29 mouse cellular contexts compared by ENCODE assay signal in genomic region chr12:85700191-85700841, GRCm38 (mm10). TPM values are rescaled to one million over a fixed set of nuclear protein-coding genes. Genes with fewer than 3 reads are reported as not detected.
DNase-seq lines count a peak whose midpoint lies in the region; ATAC-seq and TF ChIP-seq lines count a peak whose summit lies in the region.
"Had no signal": no experiment of that assay in that cellular context is flagged by ENCODE, and none has a peak within 500 bp of the region (broad histone marks: within the 10 kb centered on the region; RNA-seq: fewer than 3 reads in every experiment).

No protein-coding gene starts in this region.

- no peak for TF ChIP-seq CTCF in hindbrain, postnatal 0 days (IDR thresholded peaks at IDR 0.05; ENCODE audit: low read depth)
- no peak for TF ChIP-seq CTCF in midbrain, postnatal 0 days (IDR thresholded peaks at IDR 0.05)

- DNase-seq in forebrain, embryonic 14.5 days (ENCODE audit: low spot score): peak; percentile 49
- peak; percentile 76 for DNase-seq in hindbrain, postnatal 0 days (ENCODE audit: low spot score)
- DNase-seq in midbrain, postnatal 0 days (ENCODE audit: low spot score): peak; percentile 81
- DNase-seq in midbrain, embryonic 11.5 days (ENCODE audit: low spot score, missing footprints): no peak
- DNase-seq in layer of hippocampus, postnatal 36 days: no peak
- DNase-seq: adrenal gland, adult 2 months; cerebellum, adult 8-10 months; heart, postnatal 10 days; kidney, adult 9 months; kidney, postnatal 25 days; liver; right cerebral cortex, postnatal 14 days had no signal

- H3K27ac ChIP-seq in forebrain, embryonic 14.5 days (ENCODE audit: low read depth, low read length): no peak overlapping the region
- H3K27ac ChIP-seq in forebrain, embryonic 13.5 days: no peak overlapping the region
- H3K27ac ChIP-seq in hindbrain, postnatal 0 days: peak overlapping the region; percentile 27; the same call in 1 of the 2 replicates
- H3K27ac ChIP-seq in hindbrain, embryonic 13.5 days: no peak overlapping the region
- no peak overlapping the region for H3K27ac ChIP-seq in midbrain, postnatal 0 days (ENCODE audit: low read depth, low read length)
- no peak overlapping the region for H3K27ac ChIP-seq in midbrain, embryonic 11.5 days (ENCODE audit: low read depth, low read length)
- H3K27ac ChIP-seq: hindbrain, embryonic 12.5 days; layer of hippocampus, adult 2 months; left cerebral cortex, adult 2 months; limb, embryonic 10.5 days; liver, embryonic 15.5 days; macrophage; stomach, postnatal 0 days had no signal

- no peak overlapping the region for H3K4me3 ChIP-seq in forebrain, embryonic 14.5 days (ENCODE audit: low read depth, low read length)
- no peak overlapping the region for H3K4me3 ChIP-seq in forebrain, embryonic 13.5 days
- H3K4me3 ChIP-seq in hindbrain, postnatal 0 days (ENCODE audit: low read length): no peak overlapping the region
- H3K4me3 ChIP-seq in hindbrain, embryonic 13.5 days: no peak overlapping the region
- no peak overlapping the region for H3K4me3 ChIP-seq in midbrain, postnatal 0 days (ENCODE audit: low read depth, low read length)
- no peak overlapping the region for H3K4me3 ChIP-seq in midbrain, embryonic 11.5 days (ENCODE audit: low read depth, low read length)
- no peak overlapping the region for H3K4me3 ChIP-seq in myocyte
- H3K4me3 ChIP-seq: heart, embryonic 12.5 days; hindbrain, embryonic 12.5 days; layer of hippocampus, adult 2 months; left cerebral cortex, adult 2 months; limb, embryonic 10.5 days; liver, embryonic 15.5 days had no signal

- 0 out of 2 replicates have a peak, but pooled peaks cover 3% of the 10 kb centered on the region for H3K27me3 ChIP-seq in forebrain, embryonic 14.5 days (replicated peaks; ENCODE audit: control insufficient read depth, insufficient read depth, low read length)
- H3K27me3 ChIP-seq in forebrain, embryonic 13.5 days: peaks cover 10% of the 10 kb centered on the region
- H3K27me3 ChIP-seq in hindbrain, postnatal 0 days (ENCODE audit: insufficient read depth, low read length): no peaks in the 10 kb centered on the region
- peaks cover 10% of the 10 kb centered on the region for H3K27me3 ChIP-seq in hindbrain, embryonic 13.5 days
- H3K27me3 ChIP-seq in midbrain, postnatal 0 days (ENCODE audit: insufficient read depth, low read length): peaks cover 10% of the 10 kb centered on the region; the same call in 1 of the 2 replicates
- H3K27me3 ChIP-seq in midbrain, embryonic 11.5 days (ENCODE audit: control insufficient read depth, insufficient read depth, low read length): no peaks in the 10 kb centered on the region
- H3K27me3 ChIP-seq in myocyte (ENCODE audit: control insufficient read depth, insufficient read depth, insufficient read length): no peaks in the 10 kb centered on the region
- H3K27me3 ChIP-seq: heart, embryonic 12.5 days; liver, embryonic 15.5 days had no signal

- H3K9ac ChIP-seq in forebrain, embryonic 14.5 days (ENCODE audit: low read length): no peak overlapping the region
- H3K9ac ChIP-seq in forebrain, embryonic 13.5 days: no peak overlapping the region
- no peak overlapping the region for H3K9ac ChIP-seq in hindbrain, postnatal 0 days (replicated peaks; ENCODE audit: low read length)
- no peak overlapping the region for H3K9ac ChIP-seq in hindbrain, embryonic 13.5 days
- H3K9ac ChIP-seq in midbrain, postnatal 0 days (replicated peaks; ENCODE audit: low read length, poor library complexity, severe bottlenecking): no peak overlapping the region
- H3K9ac ChIP-seq in midbrain, embryonic 11.5 days (ENCODE audit: low read length): no peak overlapping the region
- H3K9ac ChIP-seq: heart, embryonic 12.5 days; hindbrain, embryonic 12.5 days; liver, embryonic 15.5 days had no signal

- no peak overlapping the region for H3ac ChIP-seq in myocyte (ENCODE audit: control insufficient read depth, insufficient read length)

- no peaks in the 10 kb centered on the region for H3K9me3 ChIP-seq in forebrain, embryonic 14.5 days (replicated peaks; ENCODE audit: control insufficient read depth, low read length)
- H3K9me3 ChIP-seq in forebrain, embryonic 13.5 days (replicated peaks): no peaks in the 10 kb centered on the region
- H3K9me3 ChIP-seq in hindbrain, postnatal 0 days (ENCODE audit: low read length): no peaks in the 10 kb centered on the region
- no peaks in the 10 kb centered on the region for H3K9me3 ChIP-seq in hindbrain, embryonic 13.5 days
- H3K9me3 ChIP-seq in midbrain, postnatal 0 days (ENCODE audit: low read length): no peaks in the 10 kb centered on the region
- H3K9me3 ChIP-seq in midbrain, embryonic 11.5 days (ENCODE audit: control insufficient read depth, low read length): no peaks in the 10 kb centered on the region
- H3K9me3 ChIP-seq: heart, embryonic 12.5 days; hindbrain, embryonic 12.5 days; limb, embryonic 10.5 days; liver, embryonic 15.5 days had no signal

- H3K36me3 ChIP-seq in forebrain, embryonic 14.5 days (ENCODE audit: control insufficient read depth, insufficient read depth, low read length): no peaks in the 10 kb centered on the region
- no peaks in the 10 kb centered on the region for H3K36me3 ChIP-seq in forebrain, embryonic 13.5 days (ENCODE audit: poor library complexity, severe bottlenecking)
- no peaks in the 10 kb centered on the region for H3K36me3 ChIP-seq in hindbrain, postnatal 0 days (ENCODE audit: insufficient read depth, low read length)
- H3K36me3 ChIP-seq in hindbrain, embryonic 13.5 days: no peaks in the 10 kb centered on the region
- no peaks in the 10 kb centered on the region for H3K36me3 ChIP-seq in midbrain, postnatal 0 days (ENCODE audit: insufficient read depth, low read length)
- H3K36me3 ChIP-seq in midbrain, embryonic 11.5 days (ENCODE audit: control insufficient read depth, insufficient read depth, low read length): no peaks in the 10 kb centered on the region
- no peaks in the 10 kb centered on the region for H3K36me3 ChIP-seq in myocyte (ENCODE audit: control insufficient read depth, insufficient read depth)
- H3K36me3 ChIP-seq: heart, embryonic 12.5 days; hindbrain, embryonic 12.5 days; limb, embryonic 10.5 days; liver, embryonic 15.5 days had no signal

- 60% methylated on average over 6 of the region's 6 CpGs for WGBS in forebrain, embryonic 14.5 days
- 54% methylated on average over 6 of the region's 6 CpGs for WGBS in forebrain, embryonic 13.5 days
- 45% methylated on average over 6 of the region's 6 CpGs for WGBS in hindbrain, postnatal 0 days
- WGBS in hindbrain, embryonic 13.5 days: 65% methylated on average over 6 of the region's 6 CpGs
- 62% methylated on average over 6 of the region's 6 CpGs for WGBS in midbrain, postnatal 0 days
- 81% methylated on average over 6 of the region's 6 CpGs for WGBS in midbrain, embryonic 11.5 days

- H3K79me2 ChIP-seq in myocyte (ENCODE audit: control insufficient read depth, insufficient read depth): no peaks in the 10 kb centered on the region

- no peak overlapping the region for H3K4me2 ChIP-seq in forebrain, embryonic 14.5 days (ENCODE audit: low read length)
- no peak overlapping the region for H3K4me2 ChIP-seq in forebrain, embryonic 13.5 days
- no peak overlapping the region for H3K4me2 ChIP-seq in hindbrain, postnatal 0 days (ENCODE audit: low read depth, low read length)
- H3K4me2 ChIP-seq in hindbrain, embryonic 13.5 days: no peak overlapping the region
- no peak overlapping the region for H3K4me2 ChIP-seq in midbrain, postnatal 0 days (ENCODE audit: low read depth, low read length, poor library complexity, severe bottlenecking)
- no peak overlapping the region for H3K4me2 ChIP-seq in midbrain, embryonic 11.5 days
- no peak overlapping the region for H3K4me2 ChIP-seq in myocyte (ENCODE audit: low read depth)
- H3K4me2 ChIP-seq: heart, embryonic 12.5 days; hindbrain, embryonic 12.5 days; liver, embryonic 15.5 days had no signal

- ATAC-seq in forebrain, embryonic 14.5 days: no peak
- ATAC-seq in forebrain, embryonic 13.5 days: no peak
- peak; percentile 44; the same call in 1 of the 2 replicates for ATAC-seq in hindbrain, postnatal 0 days
- no peak for ATAC-seq in hindbrain, embryonic 13.5 days (ENCODE audit: low FRiP score)
- ATAC-seq in midbrain, postnatal 0 days (ENCODE audit: low FRiP score): no peak
- ATAC-seq in midbrain, embryonic 11.5 days (ENCODE audit: low FRiP score): no peak
- ATAC-seq: CD4-positive, CD25-positive, alpha-beta regulatory T cell, adult 4 months; intestine, embryonic 16.5 days; midbrain, embryonic 16.5 days; Patski had no signal

- H3K4me1 ChIP-seq in forebrain, embryonic 14.5 days (ENCODE audit: control insufficient read depth, insufficient read depth, low read length): no peaks in the 10 kb centered on the region
- peaks cover 4% of the 10 kb centered on the region for H3K4me1 ChIP-seq in forebrain, embryonic 13.5 days
- H3K4me1 ChIP-seq in hindbrain, postnatal 0 days (ENCODE audit: insufficient read depth, low read length): peaks cover 4% of the 10 kb centered on the region; the same call in 1 of the 2 replicates
- H3K4me1 ChIP-seq in hindbrain, embryonic 13.5 days (replicated peaks): peaks cover 5% of the 10 kb centered on the region
- no peaks in the 10 kb centered on the region for H3K4me1 ChIP-seq in midbrain, postnatal 0 days (ENCODE audit: insufficient read depth, low read length)
- H3K4me1 ChIP-seq in midbrain, embryonic 11.5 days (ENCODE audit: control insufficient read depth, insufficient read depth, low read length): peaks cover 2% of the 10 kb centered on the region; the same call in 1 of the 2 replicates

- TF ChIP-seq POLR2A in myocyte (IDR thresholded peaks at IDR 0.05; ENCODE audit: insufficient read length, low read depth): no peak

RNA-seq across cellular contexts. Expression of gene Batf, which starts 13.8 kb away (rescaled TPM):
- polyA plus RNA-seq in forebrain, embryonic 14.5 days (2014; fragmentation: Nextera tagmentation; extraction: Ambion mirVana): 0.94 and 1.5 TPM in 2 replicates
- 0.38 and 0.53 TPM in 2 replicates for polyA plus RNA-seq in forebrain, embryonic 13.5 days (2015; fragmentation: Nextera tagmentation; extraction: Ambion mirVana)
- 0.54 TPM in 1 of 2 replicates, not detected in the other for total RNA-seq in hindbrain, postnatal 0 days (2014; rRNA removed)
- 1.0 and 1.5 TPM in 2 replicates for polyA plus RNA-seq in hindbrain, postnatal 0 days (2015; fragmentation: Nextera tagmentation; extraction: Ambion mirVana)
- polyA plus RNA-seq in hindbrain, embryonic 13.5 days (2015; fragmentation: Nextera tagmentation; extraction: Ambion mirVana): 1.5 and 1.7 TPM in 2 replicates
- total RNA-seq in midbrain, postnatal 0 days (2014; rRNA removed): 0.28 and 3.1 TPM in 2 replicates
- 0.83 and 1.3 TPM in 2 replicates for polyA plus RNA-seq in midbrain, postnatal 0 days (2015; fragmentation: Nextera tagmentation; extraction: Ambion mirVana)
- 1.7 and 2.3 TPM in 2 replicates for polyA plus RNA-seq in midbrain, embryonic 11.5 days (2014; fragmentation: Nextera tagmentation; extraction: Ambion mirVana)
- not detected for polyA plus RNA-seq in myocyte (2012; fragmentation: generic; extraction: Trizol)
- total RNA-seq in layer of hippocampus, postnatal 36 days (2021): under 1 TPM in 1 of 2 experiments, not detected in 1; 0.96 TPM
- total RNA-seq: gastrocnemius, adult 8-10 months had no signal
- polyA plus RNA-seq: Patski had no signal

RNA-seq across cellular contexts. Expression of gene Flvcr2, which starts 46.0 kb away (rescaled TPM):
- 2.6 and 4.3 TPM in 2 replicates for polyA plus RNA-seq in forebrain, embryonic 14.5 days (2014; fragmentation: Nextera tagmentation; extraction: Ambion mirVana)
- polyA plus RNA-seq in forebrain, embryonic 13.5 days (2015; fragmentation: Nextera tagmentation; extraction: Ambion mirVana): 2.2 and 2.6 TPM in 2 replicates
- 4.1 and 9.5 TPM in 2 replicates for total RNA-seq in hindbrain, postnatal 0 days (2014; rRNA removed)
- 4.1 and 4.3 TPM in 2 replicates for polyA plus RNA-seq in hindbrain, postnatal 0 days (2015; fragmentation: Nextera tagmentation; extraction: Ambion mirVana)
- polyA plus RNA-seq in hindbrain, embryonic 13.5 days (2015; fragmentation: Nextera tagmentation; extraction: Ambion mirVana): 4.8 and 5.2 TPM in 2 replicates
- 4.8 and 5.5 TPM in 2 replicates for total RNA-seq in midbrain, postnatal 0 days (2014; rRNA removed)
- polyA plus RNA-seq in midbrain, postnatal 0 days (2015; fragmentation: Nextera tagmentation; extraction: Ambion mirVana): 3.9 and 4.2 TPM in 2 replicates
- polyA plus RNA-seq in midbrain, embryonic 11.5 days (2014; fragmentation: Nextera tagmentation; extraction: Ambion mirVana): 1.3 and 1.7 TPM in 2 replicates
- 0.74 TPM for polyA plus RNA-seq in myocyte (2012; fragmentation: generic; extraction: Trizol)
- 1 to 10 TPM; 1.8 to 2.6 TPM for total RNA-seq in layer of hippocampus, postnatal 36 days (2021)
- total RNA-seq: neutrophil, adult 5-6 weeks had no signal

Comparison
In these comparisons a context has a peak if more than half of its experiments do, and no peak if none do; other contexts are left out.
1. DNase-seq: peak in forebrain, embryonic 14.5 days (single experiment), hindbrain, postnatal 0 days (single experiment) and midbrain, postnatal 0 days (single experiment); none in midbrain, embryonic 11.5 days (single experiment) and layer of hippocampus, postnatal 36 days (0 of 2).